Mouse (Mus musculus) stomach, postnatal 0 days (tissue): Measurements from ENCODE around the gene Wdr41.

Source experiments
- CTCF ChIP-seq: IDR thresholded peaks from 2 replicates; pipeline ENCODE4 v1.5.1; 2016; ENCODE audit warnings: antibody characterized with exemption, low read depth, mild to moderate bottlenecking, moderate library complexity
- EP300 ChIP-seq: optimal IDR thresholded peaks from 2 replicates; pipeline ENCODE3; 2016; ENCODE audit warnings: antibody characterized with exemption

DNA sequence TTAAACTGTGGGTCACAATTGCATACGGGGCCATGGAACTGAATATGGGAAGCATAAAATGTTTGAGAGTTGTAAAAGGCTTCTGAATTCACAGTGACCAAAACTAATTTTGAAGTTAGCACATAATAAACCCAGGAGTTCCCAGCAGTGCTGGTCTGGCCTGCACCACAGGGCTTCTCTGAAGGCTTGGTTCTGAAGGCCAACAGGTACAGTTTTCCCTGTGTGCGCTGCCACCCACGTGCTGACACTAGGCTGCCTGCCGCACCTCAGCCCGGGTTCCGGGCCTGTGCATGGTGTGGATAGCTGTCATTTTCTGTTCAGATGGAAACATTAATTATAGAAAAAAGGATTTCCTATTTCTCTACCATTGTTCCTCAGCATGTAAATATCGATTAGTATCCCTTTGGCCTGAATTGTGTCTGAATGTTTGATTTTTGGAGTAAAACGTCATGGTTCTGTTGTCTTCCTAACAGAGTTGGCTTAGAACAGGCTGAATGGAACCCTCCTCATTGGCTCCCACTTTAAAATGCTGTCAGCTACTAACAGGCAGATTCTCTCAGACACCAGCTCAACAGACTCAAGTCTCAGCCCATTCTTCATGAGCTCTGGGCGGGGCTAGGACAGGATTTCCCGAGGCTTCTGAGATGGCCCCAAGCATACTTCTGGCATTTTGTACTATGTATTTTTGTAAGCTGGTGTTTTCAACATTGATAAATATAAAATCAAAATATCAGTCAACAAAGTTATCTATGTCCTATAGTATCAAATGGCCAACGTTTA, 80.5 kb downstream of the Wdr41 start:
- TF ChIP-seq EP300 (no peak), CTCF (no peak)
